Mouse (Mus musculus) spleen, adult 2 months (tissue): ENCODE data around the gene Pawr. TPM values are rescaled to one million over a fixed set of nuclear protein-coding genes. Genes with fewer than 3 reads are reported as not detected.

Experiments
- DNase-seq, 2 experiments: peaks; one replicate each; pipeline versions ENCODE4 v3.0.0 to v3.0.0-alpha.2; 2012 to 2021; ENCODE audit warnings: low spot score in 2 of 2, low read depth in 1 of 2
- H3K27ac ChIP-seq: fragments of 200-500 bp; 2 replicates; pipeline ENCODE4 v1.5.1; 2012; ENCODE audit warnings: low read length, inconsistent platforms; ENCODE audit not compliant: insufficient read depth
- H3K27me3 ChIP-seq: fragments of 200-500 bp; 2 replicates; pipeline ENCODE4 v1.6.1; 2012; ENCODE audit warnings: mild to moderate bottlenecking, moderate library complexity, low read length, inconsistent platforms; ENCODE audit not compliant: control insufficient read depth, insufficient read depth
- H3K36me3 ChIP-seq: fragments of 200-500 bp; 2 replicates; pipeline ENCODE4 v1.6.1; 2012; ENCODE audit warnings: mild to moderate bottlenecking, low read length, inconsistent platforms; ENCODE audit not compliant: control insufficient read depth, insufficient read depth
- H3K4me1 ChIP-seq: fragments of 200-500 bp; 2 replicates; pipeline ENCODE4 v1.6.1; 2011; ENCODE audit warnings: inconsistent platforms; ENCODE audit not compliant: control insufficient read depth, insufficient read depth, insufficient read length
- H3K4me3 ChIP-seq: fragments of 200-500 bp; 2 replicates; pipeline ENCODE4 v1.5.1; 2011; ENCODE audit warnings: mild to moderate bottlenecking, inconsistent platforms; ENCODE audit not compliant: insufficient read depth, insufficient read length; ENCODE audit errors: extremely low read depth
- CTCF ChIP-seq: fragments of 200-500 bp; IDR thresholded peaks from 2 replicates; pipeline ENCODE4 v1.5.1; 2011; ENCODE audit warnings: mild to moderate bottlenecking, inconsistent platforms; ENCODE audit not compliant: insufficient read depth, insufficient read length, insufficient replicate concordance; ENCODE audit errors: extremely low read depth
- POLR2A ChIP-seq: fragments of 200-500 bp; IDR thresholded peaks from 2 replicates; pipeline ENCODE4 v1.6.1; 2011; ENCODE audit warnings: low read depth, low read length, inconsistent platforms
- WGBS: fragments of 180-500 bp; shearing (Covaris S2); methylation state at CpG from one replicate; pipeline ENCODE4 v1.1.7; 2018; 5-methylcytosine and 5-hydroxymethylcytosine counted together
- polyA plus RNA-seq: library from polyadenylated mRNA; depleted of rRNA; stranded (reverse); fragments of >200 nt; gene quantifications from 2 replicates; pipeline ENCODE4 v1.2.3, GENCODE M21; 2012

Pawr gene
- polyA plus RNA-seq, 1 experiment = 3.5 TPM

DNA sequence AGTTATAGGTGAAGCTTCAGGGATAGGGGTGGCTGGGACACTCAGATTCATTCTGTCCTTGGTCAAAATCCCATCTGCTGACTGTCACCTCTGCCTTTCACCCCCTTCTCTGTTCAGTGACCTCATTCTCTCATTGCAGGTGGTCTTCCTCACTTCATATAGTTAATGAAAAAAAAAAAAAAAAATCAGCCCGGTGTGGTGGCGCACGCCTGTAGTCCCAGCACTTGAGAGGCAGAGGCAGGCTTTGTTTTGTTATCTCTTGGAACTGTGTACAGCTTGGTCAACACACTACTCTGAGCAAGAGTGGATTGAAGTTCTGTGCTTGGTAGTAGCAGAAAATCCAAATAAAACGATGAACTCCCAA is 44.5 kb upstream of the Pawr start:
- no peak for DNase-seq
- 88% methylated on average over 4 of the region's 4 CpGs for WGBS
- Histone ChIP-seq H3K4me1 (no peaks in the 10 kb centered on the region), H3K27ac (no peak overlapping the region), H3K4me3 (no peak overlapping the region), H3K36me3 (no peaks in the 10 kb centered on the region), H3K27me3 (no peaks in the 10 kb centered on the region)
- TF ChIP-seq POLR2A = no peak
- TF ChIP-seq CTCF = no peak

DNA sequence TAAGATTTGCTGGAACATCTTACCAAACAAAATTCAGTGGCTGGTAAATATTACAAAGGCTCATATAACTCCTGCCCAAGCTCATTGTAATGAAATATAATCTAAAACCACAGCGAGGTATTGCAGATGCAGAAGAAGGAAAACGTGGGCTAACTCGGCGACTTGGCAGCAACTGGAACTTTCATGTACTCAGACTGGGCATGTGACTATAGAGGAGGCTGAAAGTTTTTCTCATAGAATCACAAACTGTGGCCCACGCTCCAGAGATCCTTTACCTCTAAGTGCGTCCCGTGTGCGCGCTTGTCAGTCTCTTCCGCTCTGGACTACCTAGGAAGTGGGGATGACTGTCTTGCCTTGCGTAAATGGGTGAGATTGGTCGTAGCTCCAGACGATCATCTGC is 41.9 kb upstream of the Pawr start:
- Histone ChIP-seq H3K36me3 (no peaks in the 10 kb centered on the region), H3K27me3 (no peaks in the 10 kb centered on the region), H3K4me1 (no peaks in the 10 kb centered on the region), H3K4me3 (no peak overlapping the region), H3K27ac (no peak overlapping the region)
- 91% methylated on average over 13 of the region's 13 CpGs for WGBS
- no peak for DNase-seq
- no peak for TF ChIP-seq POLR2A
- no peak for TF ChIP-seq CTCF

DNA sequence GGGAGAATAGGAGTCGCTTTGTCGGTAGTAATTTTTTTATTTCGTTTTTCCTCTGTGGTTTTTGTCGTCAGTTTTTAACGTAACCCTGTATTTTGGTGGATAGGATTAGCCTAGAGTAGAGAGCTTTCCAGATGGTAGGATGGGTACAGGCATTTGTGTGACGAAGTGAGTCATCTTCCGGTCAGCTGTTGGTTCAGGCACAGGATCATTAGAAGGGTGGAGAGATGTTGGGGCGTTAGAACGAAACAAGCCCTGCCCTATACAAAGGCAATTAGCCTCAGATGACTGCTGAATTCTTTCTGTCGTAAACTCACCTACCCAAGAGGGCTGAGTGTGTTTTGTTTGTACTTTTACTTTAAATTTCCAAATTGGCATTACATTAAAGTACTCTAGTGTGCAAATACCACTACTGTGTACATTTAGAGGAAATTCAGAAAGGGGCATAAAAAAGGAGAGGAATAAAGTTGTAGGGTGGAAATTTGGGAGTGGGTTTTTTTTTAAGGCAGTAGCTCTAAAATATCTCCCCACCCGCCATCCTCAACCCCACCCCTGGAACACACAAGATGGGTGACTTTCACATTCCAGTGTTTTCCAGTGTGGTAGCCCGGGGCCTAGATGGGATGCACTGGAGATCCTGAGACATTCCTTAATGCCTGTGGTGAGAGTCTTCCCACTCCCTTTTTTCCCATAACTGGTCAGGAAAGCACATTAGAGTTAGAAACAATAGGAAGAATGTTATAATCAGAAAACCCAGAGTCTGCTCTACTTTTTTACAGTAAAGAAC is 40.0 kb upstream of the Pawr start:
- Histone ChIP-seq H3K4me1 (no peaks in the 10 kb centered on the region), H3K4me3 (no peak overlapping the region), H3K27me3 (no peaks in the 10 kb centered on the region), H3K27ac (no peak overlapping the region), H3K36me3 (no peaks in the 10 kb centered on the region)
- WGBS = 88% methylated on average over 12 of the region's 12 CpGs
- no peak for DNase-seq
- TF ChIP-seq CTCF (no peak), POLR2A (no peak)

DNA sequence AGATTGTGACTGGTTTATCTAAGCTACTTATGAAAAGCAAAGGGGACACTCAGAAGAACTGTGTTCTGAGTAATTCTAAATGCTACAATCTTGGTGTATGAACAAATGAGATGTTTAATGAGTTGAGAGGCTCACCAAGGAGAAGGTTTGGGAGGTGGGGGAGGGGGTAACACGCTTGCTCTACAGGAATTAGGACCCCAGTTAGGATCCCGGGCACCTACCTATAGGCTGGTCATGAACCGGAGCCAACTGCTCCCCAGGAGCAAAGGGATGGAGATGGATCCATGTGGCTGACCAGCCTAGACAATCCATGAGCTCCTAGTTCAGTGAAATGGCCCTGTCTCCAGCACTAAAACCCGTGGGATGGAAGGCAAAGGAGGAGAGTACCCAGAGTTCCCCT is 39.3 kb upstream of the Pawr start:
- Histone ChIP-seq H3K4me1 (no peaks in the 10 kb centered on the region), H3K36me3 (no peaks in the 10 kb centered on the region), H3K27me3 (no peaks in the 10 kb centered on the region), H3K4me3 (no peak overlapping the region), H3K27ac (no peak overlapping the region)
- TF ChIP-seq CTCF (no peak), POLR2A (no peak)
- DNase-seq = no peak
- 84% methylated on average over 4 of the region's 4 CpGs for WGBS

DNA sequence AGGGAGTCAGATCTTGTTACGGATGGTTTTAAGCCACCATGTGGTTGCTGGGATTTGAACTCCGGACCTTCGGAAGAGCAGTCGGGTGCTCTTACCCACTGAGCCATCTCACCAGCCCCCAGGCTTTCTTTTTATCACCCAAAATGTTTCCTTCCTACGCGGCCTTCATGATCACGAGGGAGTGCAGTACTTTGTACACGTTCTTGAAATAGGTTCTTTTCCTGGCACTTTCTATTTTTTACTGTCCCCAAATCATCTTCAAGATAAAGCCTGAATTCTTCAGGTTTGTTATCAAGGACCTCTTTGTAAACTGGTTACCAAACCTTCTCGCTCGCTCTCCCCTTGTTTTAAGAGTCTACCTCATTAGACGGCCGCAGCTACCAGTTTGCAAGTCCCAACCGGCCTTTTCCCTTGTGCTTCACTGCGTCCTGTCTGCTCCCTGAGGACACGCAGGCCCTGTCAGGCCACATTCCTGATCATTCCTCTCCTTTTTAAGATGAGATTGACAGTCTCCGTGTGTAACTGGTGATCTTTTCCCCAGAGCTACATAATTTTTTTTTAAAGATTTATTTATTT is 38.2 kb upstream of the Pawr start:
- 93% methylated on average over 16 of the region's 16 CpGs for WGBS
- Histone ChIP-seq H3K27ac (no peak overlapping the region), H3K27me3 (no peaks in the 10 kb centered on the region), H3K4me3 (no peak overlapping the region), H3K36me3 (no peaks in the 10 kb centered on the region), H3K4me1 (no peaks in the 10 kb centered on the region)
- DNase-seq = no peak
- no peak for TF ChIP-seq POLR2A
- TF ChIP-seq CTCF = no peak

DNA sequence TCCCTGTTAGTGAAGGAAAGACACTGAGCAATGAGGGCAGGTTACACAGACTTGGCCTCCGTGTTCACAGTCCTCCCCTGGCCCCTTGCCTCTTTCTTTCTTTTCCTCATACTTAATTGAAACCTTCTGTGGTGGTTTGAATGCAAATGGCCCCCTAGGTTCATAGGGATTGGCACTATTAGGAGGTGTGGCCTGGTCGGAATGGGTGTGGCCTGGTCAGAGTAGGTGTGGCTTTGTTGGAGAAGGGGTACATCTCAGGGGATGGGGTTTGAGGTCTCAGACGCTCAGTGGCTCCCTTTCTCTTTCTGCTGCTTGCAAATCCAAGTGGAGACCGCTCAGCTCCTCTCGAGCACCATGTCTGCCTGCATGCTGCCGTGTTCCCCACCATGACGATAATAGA is 37.2 kb upstream of the Pawr start:
- 88% methylated on average over 7 of the region's 7 CpGs for WGBS
- Histone ChIP-seq H3K27ac (no peak overlapping the region), H3K36me3 (no peaks in the 10 kb centered on the region), H3K4me3 (no peak overlapping the region), H3K27me3 (no peaks in the 10 kb centered on the region), H3K4me1 (no peaks in the 10 kb centered on the region)
- TF ChIP-seq CTCF = no peak
- TF ChIP-seq POLR2A = no peak
- no peak for DNase-seq

DNA sequence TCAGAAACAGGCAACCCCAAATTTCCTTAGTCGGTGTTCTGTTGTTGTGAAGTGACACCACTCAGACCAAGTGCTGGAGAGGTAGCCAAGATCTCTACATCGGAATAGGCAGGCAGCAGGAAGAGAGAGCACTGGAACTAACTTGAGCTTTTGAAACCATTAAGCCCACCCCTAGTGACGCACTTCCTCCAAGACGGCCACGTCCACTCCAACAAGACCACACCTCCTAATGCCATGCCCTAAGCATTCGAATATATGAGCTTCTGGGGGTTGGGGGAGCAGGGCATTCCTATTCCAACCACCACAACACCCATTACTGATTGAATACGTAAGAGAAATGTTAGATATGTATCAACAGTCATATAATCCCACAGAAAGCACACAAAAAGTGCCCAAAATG is 35.5 kb upstream of the Pawr start:
- WGBS = 88% methylated on average over 7 of the region's 7 CpGs

More for the DNA sequence above, 35.5 kb upstream of the Pawr start:
- TF ChIP-seq POLR2A = no peak
- TF ChIP-seq CTCF = no peak
- no peaks in the 10 kb centered on the region for H3K4me1 ChIP-seq
- DNase-seq = no peak
- no peak overlapping the region for H3K27ac ChIP-seq
- H3K4me3 ChIP-seq = no peak overlapping the region
- no peaks in the 10 kb centered on the region for H3K36me3 ChIP-seq
- H3K27me3 ChIP-seq = no peaks in the 10 kb centered on the region
